Mouse (Mus musculus) CH12.LX (cell line): Measurements from ENCODE around the gene Dicer1.

Experiments used
- CTCF ChIP-seq, 2 experiments: IDR thresholded peaks in 1 of 2; conservative IDR thresholded peaks in 1 of 2; 2 replicates each; pipeline ENCODE4 v1.5.1; 2011 to 2012; ENCODE audit warnings: low read depth in 2 of 2, low read length in 2 of 2, improper control_type of control experiment in 1 of 2, inconsistent platforms in 1 of 2, mild to moderate bottlenecking in 1 of 2, moderate library complexity in 1 of 2
- ETS1 ChIP-seq: conservative IDR thresholded peaks from 2 replicates; pipeline ENCODE4 v1.6.1; 2012; ENCODE audit warnings: low read depth, mild to moderate bottlenecking, inconsistent platforms, low read length, improper control_type of control experiment, moderate library complexity
- IRF4 ChIP-seq: IDR thresholded peaks from 2 replicates; pipeline ENCODE4 v1.6.1; 2014; ENCODE audit warnings: low read depth, mild to moderate bottlenecking, inconsistent platforms, low read length, improper control_type of control experiment
- KAT2A ChIP-seq: IDR thresholded peaks from 2 replicates; pipeline ENCODE4 v1.6.1; 2012; ENCODE audit warnings: low read length, improper control_type of control experiment, inconsistent platforms; ENCODE audit not compliant: insufficient replicate concordance
- MAX ChIP-seq: IDR thresholded peaks from 2 replicates; pipeline ENCODE4 v1.6.1; 2011; ENCODE audit warnings: low read length, improper control_type of control experiment
- MYC ChIP-seq: IDR thresholded peaks from 2 replicates; pipeline ENCODE4 v1.6.1; 2011; ENCODE audit warnings: low read depth, mild to moderate bottlenecking, improper control_type of control experiment, low read length
- POLR2A ChIP-seq: IDR thresholded peaks from 2 replicates; pipeline ENCODE4 v1.6.1; 2011; ENCODE audit warnings: low read depth, mild to moderate bottlenecking, improper control_type of control experiment, low read length
- USF1 ChIP-seq: IDR thresholded peaks from 2 replicates; pipeline ENCODE4 v1.6.1; 2014; ENCODE audit warnings: low read depth, mild to moderate bottlenecking, inconsistent platforms, low read length, improper control_type of control experiment
- ZNF384 ChIP-seq: IDR thresholded peaks from 2 replicates; pipeline ENCODE4 v1.6.1; 2012; ENCODE audit warnings: low read depth, low read length, improper control_type of control experiment, inconsistent platforms

DNA sequence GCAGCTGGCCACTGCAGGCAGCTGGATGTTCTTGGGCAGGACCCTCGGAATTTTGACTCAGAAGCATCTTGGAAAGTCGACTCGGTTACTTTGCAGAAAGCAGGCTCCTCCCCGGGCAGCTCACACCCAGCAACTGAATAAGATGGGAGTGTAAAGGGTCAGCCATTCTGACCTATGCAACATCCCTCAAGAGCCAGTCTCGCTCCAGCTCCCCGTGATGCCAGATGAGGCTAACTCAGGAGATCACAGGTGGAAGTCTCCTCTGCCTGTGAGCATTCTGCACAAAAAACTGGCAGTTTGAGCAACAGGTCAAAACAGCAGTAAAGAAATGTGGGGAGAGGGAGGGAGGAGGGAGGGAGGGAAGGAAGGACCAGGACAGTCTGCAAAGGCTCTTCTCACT, 100.5 kb downstream of the Dicer1 start:
- TF ChIP-seq MAX: no peak
- TF ChIP-seq ETS1: no peak
- TF ChIP-seq KAT2A: no peak
- no peak for TF ChIP-seq POLR2A
- TF ChIP-seq IRF4: no peak
- TF ChIP-seq USF1: no peak
- TF ChIP-seq CTCF (conservative IDR thresholded peaks at IDR 0.05 in 1 of 2, IDR thresholded peaks at IDR 0.05 in 1 of 2; ENCODE audit: low read depth in 2 of 2, low read length in 2 of 2): no peak
- no peak for TF ChIP-seq MYC
- TF ChIP-seq ZNF384: no peak
